Mouse (Mus musculus) midbrain, embryonic 11.5 days (tissue): ENCODE data around the gene Ccnf. TPM values are rescaled to one million over a fixed set of nuclear protein-coding genes. Genes with fewer than 3 reads are reported as not detected.
A peak's percentile ranks its signal among the peaks of the same experiment; 100 is the strongest.

ENCODE experiments used
- ATAC-seq: fragments of 200-750 bp; cut with Nextera tagmentation; 2 replicates; pipeline ENCODE4 v1.8.0; 2017; ENCODE audit warnings: moderate TSS enrichment, moderate library complexity; ENCODE audit not compliant: low FRiP score
- DNase-seq: peaks from one replicate; pipeline ENCODE4 v3.0.0; 2015; ENCODE audit warnings: low spot score; ENCODE audit errors: missing footprints
- H3K27ac ChIP-seq: fragments of 300-500 bp; sonication (generic); 2 replicates; pipeline ENCODE4 v1.5.1; 2014; ENCODE audit warnings: low read depth, low read length
- H3K27me3 ChIP-seq: fragments of 300-500 bp; sonication (generic); 2 replicates; pipeline ENCODE4 v1.6.1; 2014; ENCODE audit warnings: mild to moderate bottlenecking, low read length, moderate library complexity, mixed read lengths; ENCODE audit not compliant: control insufficient read depth, insufficient read depth
- H3K36me3 ChIP-seq: fragments of 300-500 bp; sonication (generic); 2 replicates; pipeline ENCODE4 v1.6.1; 2014; ENCODE audit warnings: mild to moderate bottlenecking, low read length, moderate library complexity, mixed read lengths; ENCODE audit not compliant: control insufficient read depth, insufficient read depth
- H3K4me1 ChIP-seq: fragments of 300-500 bp; sonication (generic); 2 replicates; pipeline ENCODE4 v1.6.1; 2014; ENCODE audit warnings: low read length; ENCODE audit not compliant: control insufficient read depth, insufficient read depth
- H3K4me2 ChIP-seq: fragments of 300-500 bp; sonication (generic); 2 replicates; pipeline ENCODE4 v1.6.1; 2014; ENCODE audit warnings: mild to moderate bottlenecking, moderate library complexity
- H3K4me3 ChIP-seq: fragments of 300-500 bp; sonication (generic); 2 replicates; pipeline ENCODE4 v1.5.1; 2014; ENCODE audit warnings: low read depth, low read length
- H3K9ac ChIP-seq: fragments of 300-500 bp; sonication (generic); 2 replicates; pipeline ENCODE4 v1.6.1; 2014; ENCODE audit warnings: low read length
- H3K9me3 ChIP-seq: fragments of 300-500 bp; sonication (generic); 2 replicates; pipeline ENCODE4 v1.6.1; 2016; ENCODE audit warnings: low read length; ENCODE audit not compliant: control insufficient read depth
- WGBS: fragments of 180-500 bp; shearing (Covaris S2); extraction: QIAGEN DNeasy Blood & Tissue Kit; methylation state at CpG from one replicate; pipeline ENCODE4 v1.1.7; 2014; 5-methylcytosine and 5-hydroxymethylcytosine counted together
- polyA plus RNA-seq: library from polyadenylated mRNA; unstranded; fragments of >200 nt; fragmentation: Nextera tagmentation; extraction: Ambion mirVana; gene quantifications from 2 replicates; pipeline ENCODE4 v1.2.1, GENCODE M21; 2014

The Ccnf gene
- polyA plus RNA-seq, 1 experiment from 2014 or later, result 98.6 TPM

GRCm38 (mm10) chr17:24236921-24237320 is 14.4 kb downstream of the Ccnf start:
- no peak overlapping the region for H3K4me2 ChIP-seq
- H3K27me3 ChIP-seq, result no peaks in the 10 kb centered on the region
- H3K36me3 ChIP-seq, result peaks cover 41% of the 10 kb centered on the region
- ATAC-seq (no peak), DNase-seq (no peak)
- no peaks in the 10 kb centered on the region for H3K4me1 ChIP-seq
- WGBS, result 96% methylated on average over 7 of the region's 7 CpGs
- H3K9me3 ChIP-seq, result no peaks in the 10 kb centered on the region
- H3K4me3 ChIP-seq, result no peak overlapping the region
- H3K27ac ChIP-seq, result no peak overlapping the region
- no peak overlapping the region for H3K9ac ChIP-seq

- H3K4me1 ChIP-seq, result no peaks in the 10 kb centered on the region
- no peak overlapping the region for H3K4me2 ChIP-seq
- no peak for ATAC-seq
- no peaks in the 10 kb centered on the region for H3K27me3 ChIP-seq
- H3K4me3 ChIP-seq, result no peak overlapping the region
- H3K36me3 ChIP-seq, result peaks cover 41% of the 10 kb centered on the region
- H3K27ac ChIP-seq, result no peak overlapping the region
- H3K9ac ChIP-seq, result no peak overlapping the region
- no peak for DNase-seq
- WGBS, result 90% methylated on average over 1 of the region's 1 CpGs
- H3K9me3 ChIP-seq, result no peaks in the 10 kb centered on the region
These were observed 14.8 kb downstream of the Ccnf start for GRCm38 (mm10) chr17:24236479-24236878.

- H3K4me3 ChIP-seq, result no peak overlapping the region
- WGBS, result 90% methylated on average over 7 of the region's 7 CpGs
- no peaks in the 10 kb centered on the region for H3K27me3 ChIP-seq
- ATAC-seq (no peak), DNase-seq (no peak)
- no peaks in the 10 kb centered on the region for H3K9me3 ChIP-seq
- H3K4me1 ChIP-seq, result no peaks in the 10 kb centered on the region
- no peak overlapping the region for H3K9ac ChIP-seq
- H3K36me3 ChIP-seq, result peaks cover 51% of the 10 kb centered on the region
- no peak overlapping the region for H3K4me2 ChIP-seq
- no peak overlapping the region for H3K27ac ChIP-seq
These were observed 23.3 kb downstream of the Ccnf start for GRCm38 (mm10) chr17:24227941-24228340.

GRCm38 (mm10) chr17:24226721-24227120 is 24.6 kb downstream of the Ccnf start:
- Histone ChIP-seq H3K9me3 (no peaks in the 10 kb centered on the region), H3K27me3 (no peaks in the 10 kb centered on the region), H3K4me3 (no peak overlapping the region), H3K9ac (no peak overlapping the region), H3K36me3 (peaks cover 47% of the 10 kb centered on the region), H3K4me2 (no peak overlapping the region), H3K27ac (no peak overlapping the region), H3K4me1 (no peaks in the 10 kb centered on the region)
- ATAC-seq (no peak), DNase-seq (no peak)
- 91% methylated on average over 8 of the region's 8 CpGs for WGBS

- H3K9ac ChIP-seq, result no peak overlapping the region
- 92% methylated on average over 5 of the region's 5 CpGs for WGBS
- H3K27me3 ChIP-seq, result no peaks in the 10 kb centered on the region
- no peak overlapping the region for H3K27ac ChIP-seq
- no peak for DNase-seq
- H3K4me1 ChIP-seq, result no peaks in the 10 kb centered on the region
- no peak for ATAC-seq
- no peak overlapping the region for H3K4me2 ChIP-seq
- peaks cover 42% of the 10 kb centered on the region for H3K36me3 ChIP-seq
- H3K4me3 ChIP-seq, result no peak overlapping the region
- H3K9me3 ChIP-seq, result no peaks in the 10 kb centered on the region
These were observed 25.4 kb downstream of the Ccnf start for GRCm38 (mm10) chr17:24225851-24226250.

GRCm38 (mm10) chr17:24224741-24225140 is 26.5 kb downstream of the Ccnf start:
- no peaks in the 10 kb centered on the region for H3K9me3 ChIP-seq
- H3K4me2 ChIP-seq, result no peak overlapping the region
- H3K27ac ChIP-seq, result no peak overlapping the region
- DNase-seq (no peak), ATAC-seq (no peak)
- WGBS, result 88% methylated on average over 10 of the region's 10 CpGs
- peaks cover 42% of the 10 kb centered on the region for H3K36me3 ChIP-seq
- H3K4me1 ChIP-seq, result peaks cover 4% of the 10 kb centered on the region
- no peaks in the 10 kb centered on the region for H3K27me3 ChIP-seq
- H3K9ac ChIP-seq, result no peak overlapping the region
- H3K4me3 ChIP-seq, result no peak overlapping the region

GRCm38 (mm10) chr17:24223513-24223912 is 27.8 kb downstream of the Ccnf start:
- no peak overlapping the region for H3K9ac ChIP-seq
- no peaks in the 10 kb centered on the region for H3K9me3 ChIP-seq
- ATAC-seq (no peak), DNase-seq (no peak)
- H3K4me3 ChIP-seq, result no peak overlapping the region
- H3K27ac ChIP-seq, result no peak overlapping the region
- H3K4me2 ChIP-seq, result no peak overlapping the region
- 96% methylated on average over 5 of the region's 5 CpGs for WGBS
- peaks cover 10% of the 10 kb centered on the region for H3K4me1 ChIP-seq
- no peaks in the 10 kb centered on the region for H3K27me3 ChIP-seq
- peaks cover 36% of the 10 kb centered on the region for H3K36me3 ChIP-seq

- Histone ChIP-seq H3K36me3 (peaks cover 30% of the 10 kb centered on the region), H3K4me3 (no peak overlapping the region), H3K27ac (no peak overlapping the region), H3K9me3 (no peaks in the 10 kb centered on the region), H3K9ac (no peak overlapping the region), H3K4me2 (no peak overlapping the region), H3K4me1 (peaks cover 10% of the 10 kb centered on the region), H3K27me3 (no peaks in the 10 kb centered on the region)
- DNase-seq (no peak), ATAC-seq (no peak)
- WGBS, result 78% methylated on average over 6 of the region's 6 CpGs
These were observed 28.6 kb downstream of the Ccnf start for GRCm38 (mm10) chr17:24222653-24223052.

GRCm38 (mm10) chr17:24220435-24221411 is 30.6 kb downstream of the Ccnf start, which contains the start of gene Tedc2:
Gene Tedc2 (minus strand): TSS chr17:24220851.
- Histone ChIP-seq H3K9ac (peak within 1 kb of the TSS; percentile 84), H3K4me3 (peak within 1 kb of the TSS; percentile 80), H3K36me3 (peaks cover 22% of the 10 kb centered on the region), H3K9me3 (no peaks in the 10 kb centered on the region), H3K27me3 (no peaks in the 10 kb centered on the region), H3K4me1 (peaks cover 10% of the 10 kb centered on the region), H3K27ac (no peak within 1 kb of the TSS; the same call in 1 of the 2 replicates), H3K4me2 (peak within 1 kb of the TSS; percentile 80)
- DNase-seq, result peak; percentile 99
- peak; percentile 93 for ATAC-seq
- WGBS, result 5% methylated on average over 41 of the region's 41 CpGs
